Mouse (Mus musculus) stomach, postnatal 0 days (tissue): Measurements from ENCODE around the gene Med13l.

Experiments
- CTCF ChIP-seq: IDR thresholded peaks from 2 replicates; pipeline ENCODE4 v1.5.1; 2016; ENCODE audit warnings: antibody characterized with exemption, low read depth, mild to moderate bottlenecking, moderate library complexity
- EP300 ChIP-seq: optimal IDR thresholded peaks from 2 replicates; pipeline ENCODE3; 2016; ENCODE audit warnings: antibody characterized with exemption

DNA sequence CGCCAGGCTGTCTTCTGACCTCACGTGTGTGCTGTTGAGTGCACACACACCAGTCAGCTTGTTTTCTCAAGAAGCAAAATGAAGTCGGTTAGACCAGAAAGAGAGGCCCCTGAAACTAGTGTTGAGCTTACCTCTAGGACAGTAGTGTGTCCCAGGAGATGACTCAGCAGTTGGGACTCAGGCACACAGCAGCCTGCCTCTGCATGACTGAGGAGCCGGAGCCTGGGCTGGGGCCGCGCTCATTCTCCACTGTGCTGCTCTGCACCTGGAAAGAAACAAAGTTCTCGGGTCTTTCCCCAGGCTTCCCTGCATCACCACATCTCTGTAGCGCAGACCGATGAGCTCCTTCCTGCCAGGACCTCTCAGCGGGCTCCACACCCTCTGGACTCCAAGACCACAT is 200.5 kb downstream of the Med13l start:
- TF ChIP-seq EP300, result no peak
- TF ChIP-seq CTCF, result no peak
